Mouse (Mus musculus) forebrain, embryonic 13.5 days (tissue): ENCODE data around the gene Smpd4. TPM values are rescaled to one million over a fixed set of nuclear protein-coding genes. Genes with fewer than 3 reads are reported as not detected.

Experiments
- ATAC-seq: fragments of 200-750 bp; cut with Nextera tagmentation; 2 replicates; pipeline ENCODE4 v1.8.0; 2017
- H3K27ac ChIP-seq: fragments of 300-500 bp; sonication (generic); 2 replicates; pipeline ENCODE4 v1.5.1; 2015; ENCODE audit warnings: inconsistent platforms, mild to moderate bottlenecking, moderate library complexity
- H3K27me3 ChIP-seq: fragments of 300-500 bp; sonication (generic); 2 replicates; pipeline ENCODE4 v1.6.1; 2015; ENCODE audit warnings: mild to moderate bottlenecking, inconsistent platforms
- H3K36me3 ChIP-seq: fragments of 300-500 bp; sonication (generic); 2 replicates; pipeline ENCODE4 v1.6.1; 2015; ENCODE audit warnings: mild to moderate bottlenecking, inconsistent platforms; ENCODE audit not compliant: poor library complexity, severe bottlenecking
- H3K4me1 ChIP-seq: fragments of 300-500 bp; sonication (generic); 2 replicates; pipeline ENCODE4 v1.6.1; 2015; ENCODE audit warnings: inconsistent platforms
- H3K4me2 ChIP-seq: fragments of 300-500 bp; sonication (generic); 2 replicates; pipeline ENCODE4 v1.6.1; 2015; ENCODE audit warnings: inconsistent platforms, mild to moderate bottlenecking, moderate library complexity
- H3K4me3 ChIP-seq: fragments of 300-500 bp; sonication (generic); 2 replicates; pipeline ENCODE4 v1.5.1; 2015; ENCODE audit warnings: mild to moderate bottlenecking, inconsistent platforms
- H3K9ac ChIP-seq: fragments of 300-500 bp; sonication (generic); 2 replicates; pipeline ENCODE4 v1.6.1; 2015; ENCODE audit warnings: mild to moderate bottlenecking, inconsistent platforms
- H3K9me3 ChIP-seq: fragments of 300-500 bp; sonication (generic); replicated peaks from 2 replicates; pipeline ENCODE4 v1.6.1; 2016; ENCODE audit warnings: inconsistent platforms
- WGBS: fragments of 180-500 bp; shearing (Covaris S2); methylation state at CpG from one replicate; pipeline ENCODE4 v1.1.7; 2015; 5-methylcytosine and 5-hydroxymethylcytosine counted together
- polyA plus RNA-seq: library from polyadenylated mRNA; unstranded; fragments of >200 nt; fragmentation: Nextera tagmentation; extraction: Ambion mirVana; gene quantifications from 2 replicates; pipeline ENCODE4 v1.2.1, GENCODE M21; 2015

The Smpd4 gene
- polyA plus RNA-seq, 1 experiment from 2014 or later = 32.7 TPM

DNA sequence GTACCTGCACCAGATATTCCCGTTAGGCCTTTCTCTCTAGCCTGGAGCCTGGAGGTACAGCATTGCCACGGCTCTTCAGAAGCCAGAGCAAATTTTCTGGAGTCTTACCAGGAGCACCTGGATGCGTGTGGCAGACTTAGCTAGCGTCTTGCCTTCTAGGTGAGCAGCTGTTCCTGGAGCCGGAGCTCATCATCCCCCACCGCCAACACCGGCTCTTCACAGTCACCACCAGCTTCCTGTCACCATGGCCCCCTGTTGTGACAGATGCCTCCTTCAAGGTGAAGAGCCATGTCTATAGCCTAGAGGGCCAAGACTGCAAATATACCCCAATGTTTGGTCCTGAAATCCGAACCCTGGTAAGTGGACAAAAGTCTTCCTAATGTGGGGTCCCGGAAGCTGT is 21.6 kb downstream of the Smpd4 start:
- no peak overlapping the region for H3K4me3 ChIP-seq
- 93% methylated on average over 9 of the region's 9 CpGs for WGBS
- H3K4me1 ChIP-seq = no peaks in the 10 kb centered on the region; the same call in 1 of the 2 replicates
- peaks cover 69% of the 10 kb centered on the region for H3K36me3 ChIP-seq
- ATAC-seq = no peak
- no peaks in the 10 kb centered on the region for H3K9me3 ChIP-seq
- no peaks in the 10 kb centered on the region for H3K27me3 ChIP-seq
- no peak overlapping the region for H3K9ac ChIP-seq
- no peak overlapping the region for H3K27ac ChIP-seq
- no peak overlapping the region for H3K4me2 ChIP-seq

DNA sequence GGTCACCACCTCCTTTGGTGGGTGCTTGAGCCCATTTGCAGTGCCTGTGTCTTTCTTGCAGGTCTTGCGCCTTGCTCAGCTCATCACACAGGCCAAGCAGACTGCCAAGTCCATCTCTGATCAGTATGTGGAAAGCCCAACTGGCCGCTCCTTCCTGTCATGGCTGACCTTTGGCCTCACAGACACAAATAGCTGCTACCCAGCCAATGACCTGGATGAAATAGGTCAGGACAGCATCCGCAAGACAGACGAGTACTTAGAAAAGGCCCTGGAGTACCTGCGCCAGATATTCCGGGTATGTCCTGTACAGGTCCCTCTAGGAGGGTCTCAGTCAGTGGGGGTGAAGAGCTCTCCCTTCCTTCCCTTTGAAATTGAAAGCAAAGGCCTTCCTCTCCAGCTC is 22.1 kb downstream of the Smpd4 start:
- Histone ChIP-seq H3K4me2 (no peak overlapping the region), H3K4me1 (peaks cover 4% of the 10 kb centered on the region; the same call in 1 of the 2 replicates), H3K9ac (no peak overlapping the region), H3K27ac (no peak overlapping the region), H3K4me3 (no peak overlapping the region), H3K9me3 (no peaks in the 10 kb centered on the region), H3K36me3 (peaks cover 64% of the 10 kb centered on the region), H3K27me3 (no peaks in the 10 kb centered on the region)
- no peak for ATAC-seq
- WGBS = 86% methylated on average over 6 of the region's 6 CpGs

DNA sequence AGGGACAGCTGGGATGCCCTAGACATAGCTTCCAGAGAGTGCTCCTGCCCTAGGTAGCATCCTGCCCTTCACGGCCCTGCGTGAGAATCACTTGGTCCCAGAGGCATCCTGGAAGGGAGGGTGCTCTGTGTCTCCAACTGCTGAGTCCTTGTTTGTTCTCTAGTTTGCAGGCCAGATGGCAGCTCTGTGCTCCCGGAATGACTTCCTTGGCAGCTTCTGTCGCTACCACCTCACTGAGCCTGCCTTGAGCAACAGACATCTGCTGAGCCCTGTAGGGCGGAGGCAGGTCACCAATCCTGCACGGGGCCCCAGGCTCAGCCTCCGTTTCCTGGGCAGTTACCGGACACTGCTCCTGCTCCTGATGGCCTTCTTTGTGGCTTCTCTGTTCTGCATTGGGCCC is 23.2 kb downstream of the Smpd4 start:
- Histone ChIP-seq H3K27me3 (no peaks in the 10 kb centered on the region), H3K4me2 (no peak overlapping the region), H3K9ac (no peak overlapping the region), H3K36me3 (peaks cover 62% of the 10 kb centered on the region), H3K4me1 (peaks cover 13% of the 10 kb centered on the region), H3K27ac (no peak overlapping the region), H3K4me3 (no peak overlapping the region), H3K9me3 (no peaks in the 10 kb centered on the region)
- no peak for ATAC-seq
- WGBS = 91% methylated on average over 8 of the region's 8 CpGs

DNA sequence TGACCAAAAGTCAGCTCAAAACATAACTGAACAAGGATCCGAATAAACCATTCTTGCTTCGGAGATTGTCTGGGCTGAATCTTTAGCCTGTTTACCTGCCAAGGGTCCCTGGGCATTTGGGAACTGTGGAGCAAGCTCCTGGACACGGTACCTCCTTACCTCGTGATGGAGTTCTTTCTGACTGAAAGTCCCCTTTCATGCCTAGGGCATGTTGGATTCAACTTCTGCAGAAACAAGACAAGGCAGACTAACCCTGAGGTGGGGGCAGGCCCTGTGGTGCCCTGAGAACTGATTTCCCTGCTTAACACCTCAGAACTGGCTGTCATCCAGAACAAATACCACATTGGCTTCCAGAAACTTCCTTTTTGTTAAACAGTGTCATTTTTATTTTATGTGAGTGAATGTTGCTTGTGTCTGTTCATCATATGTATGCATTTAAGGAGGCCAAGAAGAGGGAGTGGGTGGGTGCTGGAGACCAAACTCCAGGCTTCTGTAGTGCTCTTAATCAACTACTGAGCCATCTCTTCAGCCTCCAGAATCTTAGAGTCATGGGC is 24.4 kb downstream of the Smpd4 start:
- no peaks in the 10 kb centered on the region for H3K9me3 ChIP-seq
- peaks cover 59% of the 10 kb centered on the region for H3K36me3 ChIP-seq
- WGBS = 91% methylated on average over 4 of the region's 4 CpGs
- no peak for ATAC-seq
- no peak overlapping the region for H3K4me2 ChIP-seq
- peaks cover 13% of the 10 kb centered on the region for H3K4me1 ChIP-seq
- no peaks in the 10 kb centered on the region for H3K27me3 ChIP-seq
- no peak overlapping the region for H3K27ac ChIP-seq
- no peak overlapping the region for H3K4me3 ChIP-seq
- no peak overlapping the region for H3K9ac ChIP-seq

DNA sequence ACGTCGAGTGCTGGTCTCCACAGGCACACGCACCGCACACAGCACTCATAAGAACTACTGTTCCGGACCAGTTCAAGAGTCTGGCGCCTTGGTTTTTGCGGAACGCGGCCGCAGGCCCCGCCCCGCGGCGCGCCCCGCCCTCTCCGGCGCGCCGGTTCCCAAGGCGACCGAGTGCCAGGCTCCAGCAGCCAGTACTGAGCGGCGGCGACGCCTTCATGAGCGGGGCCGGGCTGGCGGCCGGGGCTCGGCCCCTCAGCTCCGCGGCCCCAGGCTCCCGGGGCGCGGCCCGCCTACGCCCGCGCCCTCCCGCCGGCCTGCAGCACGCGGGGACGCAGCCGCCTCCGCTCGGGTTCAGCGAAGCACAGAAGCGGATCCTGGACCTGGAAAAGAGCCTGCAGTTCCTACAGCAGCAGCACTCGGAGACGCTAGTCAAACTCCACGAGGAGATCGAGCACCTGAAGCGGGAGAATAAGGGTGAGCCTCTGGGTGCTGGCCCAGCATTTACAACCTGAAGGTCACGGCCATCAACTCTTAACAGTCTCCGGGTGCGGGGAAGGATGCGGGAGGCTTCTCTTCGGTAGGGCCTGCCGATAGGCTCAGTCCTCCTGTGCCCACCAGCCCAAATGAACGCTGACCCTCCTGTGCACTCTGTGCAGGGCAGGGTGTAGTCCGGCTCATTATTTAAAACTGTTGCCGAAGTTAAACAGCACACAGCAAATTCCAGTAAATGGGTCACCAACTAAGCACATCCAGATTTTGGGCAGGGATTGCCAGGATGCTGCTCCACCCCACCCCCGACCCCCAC is 27.4 kb downstream of the Smpd4 start, which contains the start of gene Ccdc74a:
TSS of gene Ccdc74a (plus strand) at position 161 of the 805 bp plus-strand sequence.
- 2% methylated on average over 63 of the region's 65 CpGs for WGBS
- ATAC-seq = peak; percentile 97
- H3K36me3 ChIP-seq = peaks cover 57% of the 10 kb centered on the region

DNA sequence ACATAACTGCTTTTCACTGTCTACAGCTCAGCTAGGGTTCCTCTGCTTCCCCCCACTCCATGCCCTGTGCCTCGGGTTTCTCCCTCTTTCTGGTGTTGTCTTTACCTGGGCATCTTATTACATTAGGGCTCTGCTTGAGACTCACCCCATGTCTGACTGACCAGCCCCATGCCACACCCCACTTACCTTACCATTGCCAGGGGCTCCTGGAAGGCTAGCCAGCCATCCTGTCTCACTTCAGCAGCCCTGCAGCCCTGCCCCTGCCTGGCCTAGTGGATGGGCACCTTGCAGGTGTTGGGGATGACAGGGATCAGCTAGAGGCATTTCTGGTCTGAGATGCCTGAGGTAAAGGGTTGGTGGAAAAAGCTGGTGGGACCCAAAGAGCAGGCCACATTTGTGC is 28.0 kb downstream of the Smpd4 start:
- H3K27ac ChIP-seq = no peak overlapping the region
- H3K27me3 ChIP-seq = no peaks in the 10 kb centered on the region
- H3K4me2 ChIP-seq = peak overlapping the region; percentile 84
- peak overlapping the region; percentile 64 for H3K4me3 ChIP-seq
- H3K4me1 ChIP-seq = peaks cover 13% of the 10 kb centered on the region
- WGBS = 10% methylated on average over 1 of the region's 1 CpGs
- ATAC-seq = peak; percentile 14; the same call in 1 of the 2 replicates
- H3K9me3 ChIP-seq = no peaks in the 10 kb centered on the region
- peaks cover 60% of the 10 kb centered on the region for H3K36me3 ChIP-seq
- H3K9ac ChIP-seq = peak overlapping the region; percentile 77; the same call in 1 of the 2 replicates

More for the DNA sequence above, 27.4 kb downstream of the Smpd4 start, which contains the start of gene Ccdc74a:
- H3K4me1 ChIP-seq = peaks cover 13% of the 10 kb centered on the region
- peak within 1 kb of the TSS; percentile 77 for H3K9ac ChIP-seq
- H3K4me2 ChIP-seq = peak within 1 kb of the TSS; percentile 84
- H3K9me3 ChIP-seq = no peaks in the 10 kb centered on the region
- H3K27ac ChIP-seq = no peak within 1 kb of the TSS
- H3K4me3 ChIP-seq = peak within 1 kb of the TSS; percentile 64
- H3K27me3 ChIP-seq = no peaks in the 10 kb centered on the region

DNA sequence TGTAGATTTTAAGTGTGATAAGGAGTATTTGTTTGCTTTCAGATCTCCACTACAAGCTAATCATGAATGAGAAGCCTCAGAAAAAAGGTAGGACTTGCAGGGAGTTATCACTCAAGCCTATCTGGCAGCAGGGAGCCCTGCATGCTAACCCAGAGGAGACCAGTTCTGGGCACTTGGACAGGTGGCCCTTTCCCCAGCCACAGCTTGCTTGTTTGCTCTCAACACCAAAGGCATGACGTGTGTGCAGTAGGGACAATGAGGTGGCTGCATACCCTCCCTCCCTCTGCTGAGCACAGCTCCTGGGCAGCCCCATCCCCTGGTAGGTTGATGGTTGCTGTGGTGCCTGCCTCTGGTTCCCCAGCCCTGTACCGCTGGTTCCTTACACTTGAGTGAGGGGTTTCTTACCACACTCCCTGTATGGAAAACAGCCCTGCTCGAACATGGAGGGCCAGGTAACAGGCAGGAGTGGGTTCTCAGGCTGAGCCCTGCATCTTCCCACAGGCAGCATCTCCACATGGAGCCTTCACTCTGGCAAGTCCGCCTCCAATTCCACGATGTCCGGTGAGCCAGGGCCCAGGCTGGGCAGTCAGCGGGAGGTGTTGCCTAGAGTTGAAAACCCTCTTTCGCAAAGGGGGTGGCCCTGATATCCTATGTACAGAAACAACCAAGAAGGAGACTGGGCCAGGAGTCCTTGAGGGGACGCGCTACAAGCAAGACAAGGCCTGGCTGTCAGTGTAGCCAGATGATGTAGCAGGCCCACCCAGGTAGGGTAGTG is 28.6 kb downstream of the Smpd4 start:
- Histone ChIP-seq H3K27ac (no peak overlapping the region), H3K27me3 (no peaks in the 10 kb centered on the region), H3K9me3 (no peaks in the 10 kb centered on the region), H3K9ac (0 out of 2 replicates have a peak overlapping the region, but pooled peaks have one; percentile 26), H3K4me1 (peaks cover 13% of the 10 kb centered on the region), H3K4me2 (peak overlapping the region; percentile 84; the same call in 1 of the 2 replicates), H3K36me3 (peaks cover 60% of the 10 kb centered on the region), H3K4me3 (no peak overlapping the region)
- no peak for ATAC-seq
- WGBS = 82% methylated on average over 10 of the region's 10 CpGs

DNA sequence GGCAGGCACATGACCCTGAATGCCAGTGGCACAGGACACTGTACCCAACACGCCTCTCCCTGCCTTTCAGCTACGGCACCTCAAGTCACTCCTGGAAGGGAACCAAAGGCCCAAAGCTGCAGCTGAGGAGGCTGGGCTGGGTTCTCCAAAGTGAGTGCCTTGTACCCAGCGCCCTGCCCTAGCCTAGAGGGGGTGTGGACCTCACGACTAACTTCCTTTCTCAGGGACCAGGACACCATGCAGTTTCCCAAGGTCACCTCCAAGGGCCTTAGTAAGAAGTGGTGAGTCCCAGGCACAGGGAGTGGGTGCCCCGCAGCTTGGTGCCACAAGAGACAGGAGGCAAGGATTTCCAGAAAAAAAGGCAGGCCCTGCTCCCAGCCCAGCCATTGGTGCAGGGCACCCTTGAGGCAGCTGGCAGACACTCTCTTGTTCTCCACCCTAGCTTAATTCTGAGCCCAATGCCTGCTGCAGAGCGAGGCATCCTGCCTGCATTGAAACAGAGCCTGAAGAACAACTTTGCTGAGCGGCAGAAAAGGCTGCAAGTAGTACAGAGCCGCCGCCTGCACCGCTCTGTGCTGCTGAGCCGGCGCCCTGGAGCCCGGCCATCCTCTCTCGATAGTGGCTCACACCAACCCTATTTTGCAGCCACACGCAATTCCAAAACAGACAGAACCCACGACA is 30.9 kb downstream of the Smpd4 start:
- ATAC-seq = no peak
- peaks cover 13% of the 10 kb centered on the region for H3K4me1 ChIP-seq
- H3K4me3 ChIP-seq = no peak overlapping the region
- no peaks in the 10 kb centered on the region for H3K27me3 ChIP-seq
- no peaks in the 10 kb centered on the region for H3K9me3 ChIP-seq
- WGBS = 84% methylated on average over 16 of the region's 16 CpGs
- H3K4me2 ChIP-seq = no peak overlapping the region
- H3K9ac ChIP-seq = no peak overlapping the region
- no peak overlapping the region for H3K27ac ChIP-seq
- peaks cover 72% of the 10 kb centered on the region for H3K36me3 ChIP-seq

DNA sequence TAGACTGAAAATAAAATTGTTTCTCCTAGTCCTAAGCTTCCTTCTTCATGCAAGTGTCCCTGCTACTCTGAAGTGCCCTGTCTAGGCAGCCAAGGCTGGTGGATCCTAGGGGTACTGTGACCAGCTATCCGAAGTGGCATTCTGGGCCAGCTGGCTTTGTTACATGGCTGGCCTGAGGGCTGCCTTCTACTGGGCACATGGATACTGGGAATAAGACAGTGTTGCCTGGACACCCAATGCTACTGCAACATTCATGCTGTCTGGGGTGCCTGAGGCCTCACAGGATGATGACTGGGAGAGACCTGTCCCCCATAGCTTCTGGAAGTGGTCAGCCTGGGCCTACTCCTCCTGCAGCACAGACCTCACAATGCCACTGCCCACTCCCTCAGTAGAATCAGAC is 31.6 kb downstream of the Smpd4 start:
- 100% methylated on average over 1 of the region's 1 CpGs for WGBS
- no peak overlapping the region for H3K4me2 ChIP-seq
- peaks cover 79% of the 10 kb centered on the region for H3K36me3 ChIP-seq
- H3K4me3 ChIP-seq = no peak overlapping the region
- no peaks in the 10 kb centered on the region for H3K9me3 ChIP-seq
- no peak for ATAC-seq
- no peaks in the 10 kb centered on the region for H3K27me3 ChIP-seq
- H3K9ac ChIP-seq = no peak overlapping the region
- H3K4me1 ChIP-seq = peaks cover 13% of the 10 kb centered on the region
- H3K27ac ChIP-seq = no peak overlapping the region

DNA sequence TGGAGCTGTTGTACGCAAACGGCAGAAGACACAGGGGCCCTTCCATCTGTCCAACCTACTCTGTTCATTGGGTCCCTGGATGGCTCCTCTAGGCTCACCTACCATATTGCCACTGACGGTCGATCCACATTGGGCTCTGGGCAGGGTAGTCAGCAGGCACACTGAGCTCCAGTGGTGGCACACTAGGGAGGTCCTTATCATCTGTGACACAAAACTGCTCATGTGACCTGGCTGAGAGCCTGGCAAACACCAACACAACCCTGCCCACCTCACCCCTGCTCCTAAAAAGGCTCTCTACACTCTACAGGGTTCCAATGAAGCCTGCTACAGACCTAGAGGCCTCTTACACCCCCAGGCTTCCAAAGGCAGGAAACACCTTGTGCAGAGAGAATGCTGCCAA is 33.5 kb downstream of the Smpd4 start:
- H3K9me3 ChIP-seq = no peaks in the 10 kb centered on the region
- H3K36me3 ChIP-seq = peaks cover 94% of the 10 kb centered on the region
- no peaks in the 10 kb centered on the region for H3K4me1 ChIP-seq
- no peak overlapping the region for H3K9ac ChIP-seq
- H3K4me2 ChIP-seq = no peak overlapping the region
- WGBS = 92% methylated on average over 4 of the region's 4 CpGs
- no peak overlapping the region for H3K4me3 ChIP-seq
- no peak overlapping the region for H3K27ac ChIP-seq
- no peaks in the 10 kb centered on the region for H3K27me3 ChIP-seq
- no peak for ATAC-seq

DNA sequence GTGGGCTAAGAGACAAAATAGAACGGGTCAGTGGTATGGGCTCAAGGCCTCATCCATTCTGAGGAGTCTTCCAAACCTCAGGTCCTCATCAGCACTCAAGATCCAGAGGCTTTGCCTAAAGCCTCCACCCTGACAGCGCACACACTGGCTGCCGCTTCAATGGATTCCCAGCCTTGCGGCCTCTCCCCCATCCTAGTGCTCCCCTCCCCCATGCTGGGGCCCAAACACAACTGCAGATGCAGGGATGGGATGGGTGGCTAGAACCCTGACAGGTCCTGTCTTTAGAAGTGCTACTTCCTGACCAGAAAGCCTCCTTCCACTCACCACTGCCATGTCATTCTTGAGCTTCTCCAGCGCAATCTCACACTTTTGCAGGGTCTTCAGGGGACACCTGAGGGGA is 34.4 kb downstream of the Smpd4 start:
- no peaks in the 10 kb centered on the region for H3K27me3 ChIP-seq
- H3K9me3 ChIP-seq = no peaks in the 10 kb centered on the region
- WGBS = 91% methylated on average over 5 of the region's 5 CpGs
- no peak overlapping the region for H3K4me3 ChIP-seq
- no peak for ATAC-seq
- no peak overlapping the region for H3K4me2 ChIP-seq
- no peak overlapping the region for H3K27ac ChIP-seq
- H3K36me3 ChIP-seq = peaks cover 94% of the 10 kb centered on the region
- no peaks in the 10 kb centered on the region for H3K4me1 ChIP-seq
- no peak overlapping the region for H3K9ac ChIP-seq
